Mouse (Mus musculus): Measurements from ENCODE around the gene Uxt. TPM values are rescaled to one million over a fixed set of nuclear protein-coding genes. Genes with fewer than 3 reads are reported as not detected.

Uxt gene
- polyA plus RNA-seq, 1 experiment from 2014 or later: 51.4 TPM

- H3K4me2 ChIP-seq (replicated peaks; ENCODE audit: low read depth, low read length): no peak overlapping the region
- no peaks in the 10 kb centered on the region for H3K27me3 ChIP-seq (ENCODE audit: control insufficient read depth, insufficient read depth, low read length)
- DNase-seq (ENCODE audit: low spot score): no peak
- no peak for ATAC-seq (ENCODE audit: low FRiP score)
- H3K4me3 ChIP-seq (ENCODE audit: low read depth, low read length): no peak overlapping the region
- H3K9me3 ChIP-seq (ENCODE audit: control insufficient read depth, low read length): no peaks in the 10 kb centered on the region
- no peak overlapping the region for H3K27ac ChIP-seq (ENCODE audit: low read depth, low read length)
- no peak overlapping the region for H3K9ac ChIP-seq (ENCODE audit: low read depth, low read length)
- no peaks in the 10 kb centered on the region for H3K36me3 ChIP-seq (ENCODE audit: control insufficient read depth, insufficient read depth, low read length)
- 71% methylated on average over 1 of the region's 1 CpGs for WGBS
- H3K4me1 ChIP-seq (replicated peaks; ENCODE audit: control insufficient read depth, insufficient read depth, low read length): no peaks in the 10 kb centered on the region
Observed at GRCm38 (mm10) chrX:20923506-20923905, 38.3 kb downstream of the Uxt start.

- WGBS: 39% methylated on average over 5 of the region's 5 CpGs
- peak; percentile 36; the same call in 1 of the 2 replicates for ATAC-seq (ENCODE audit: low FRiP score)
- Histone ChIP-seq H3K9ac (ENCODE audit: low read depth, low read length) (no peak overlapping the region), H3K9me3 (ENCODE audit: control insufficient read depth, low read length) (no peaks in the 10 kb centered on the region), H3K4me1 (replicated peaks; ENCODE audit: control insufficient read depth, insufficient read depth, low read length) (no peaks in the 10 kb centered on the region), H3K27me3 (ENCODE audit: control insufficient read depth, insufficient read depth, low read length) (no peaks in the 10 kb centered on the region), H3K4me2 (replicated peaks; ENCODE audit: low read depth, low read length) (peak overlapping the region; percentile 34), H3K27ac (ENCODE audit: low read depth, low read length) (no peak overlapping the region), H3K36me3 (ENCODE audit: control insufficient read depth, insufficient read depth, low read length) (no peaks in the 10 kb centered on the region), H3K4me3 (ENCODE audit: low read depth, low read length) (no peak overlapping the region)
- DNase-seq (ENCODE audit: low spot score): no peak
Observed at GRCm38 (mm10) chrX:20921366-20921765, 40.5 kb downstream of the Uxt start.

GRCm38 (mm10) chrX:20920844-20921364, 40.9 kb downstream of the Uxt start, which contains the start of gene Syn1:
Gene Syn1 (minus strand): TSS chrX:20921004.
- ATAC-seq (ENCODE audit: low FRiP score) (peak; percentile 96), DNase-seq (ENCODE audit: low spot score) (peak; percentile 85)
- Histone ChIP-seq H3K4me3 (ENCODE audit: low read depth, low read length) (peak within 1 kb of the TSS; percentile 44), H3K27me3 (ENCODE audit: control insufficient read depth, insufficient read depth, low read length) (no peaks in the 10 kb centered on the region), H3K27ac (ENCODE audit: low read depth, low read length) (no peak within 1 kb of the TSS), H3K9me3 (ENCODE audit: control insufficient read depth, low read length) (no peaks in the 10 kb centered on the region), H3K4me1 (replicated peaks; ENCODE audit: control insufficient read depth, insufficient read depth, low read length) (no peaks in the 10 kb centered on the region), H3K4me2 (replicated peaks; ENCODE audit: low read depth, low read length) (peak within 1 kb of the TSS; percentile 50), H3K9ac (ENCODE audit: low read depth, low read length) (0 out of 2 replicates have a peak within 1 kb of the TSS, but pooled peaks have one; percentile 45), H3K36me3 (ENCODE audit: control insufficient read depth, insufficient read depth, low read length) (no peaks in the 10 kb centered on the region)
- WGBS: 15% methylated on average over 15 of the region's 44 CpGs

GRCm38 (mm10) chrX:20920249-20920843, 41.5 kb downstream of the Uxt start:
- Histone ChIP-seq H3K9ac (ENCODE audit: low read depth, low read length) (0 out of 2 replicates have a peak overlapping the region, but pooled peaks have one; percentile 45), H3K4me3 (ENCODE audit: low read depth, low read length) (peak overlapping the region; percentile 44), H3K27ac (ENCODE audit: low read depth, low read length) (no peak overlapping the region), H3K9me3 (ENCODE audit: control insufficient read depth, low read length) (no peaks in the 10 kb centered on the region), H3K4me1 (replicated peaks; ENCODE audit: control insufficient read depth, insufficient read depth, low read length) (no peaks in the 10 kb centered on the region), H3K27me3 (ENCODE audit: control insufficient read depth, insufficient read depth, low read length) (no peaks in the 10 kb centered on the region), H3K4me2 (replicated peaks; ENCODE audit: low read depth, low read length) (peak overlapping the region; percentile 50), H3K36me3 (ENCODE audit: control insufficient read depth, insufficient read depth, low read length) (no peaks in the 10 kb centered on the region)
- ATAC-seq (ENCODE audit: low FRiP score) (peak; percentile 69), DNase-seq (ENCODE audit: low spot score) (no peak)
- WGBS: 19% methylated on average over 33 of the region's 49 CpGs

- Histone ChIP-seq H3K27ac (ENCODE audit: low read depth, low read length) (no peak overlapping the region), H3K9ac (ENCODE audit: low read depth, low read length) (no peak overlapping the region), H3K4me2 (replicated peaks; ENCODE audit: low read depth, low read length) (no peak overlapping the region), H3K36me3 (ENCODE audit: control insufficient read depth, insufficient read depth, low read length) (no peaks in the 10 kb centered on the region), H3K9me3 (ENCODE audit: control insufficient read depth, low read length) (no peaks in the 10 kb centered on the region), H3K4me3 (ENCODE audit: low read depth, low read length) (no peak overlapping the region), H3K27me3 (ENCODE audit: control insufficient read depth, insufficient read depth, low read length) (no peaks in the 10 kb centered on the region), H3K4me1 (replicated peaks; ENCODE audit: control insufficient read depth, insufficient read depth, low read length) (no peaks in the 10 kb centered on the region)
- DNase-seq (ENCODE audit: low spot score) (no peak), ATAC-seq (ENCODE audit: low FRiP score) (no peak)
Observed at GRCm38 (mm10) chrX:20915075-20915474, 46.7 kb downstream of the Uxt start.

- H3K27me3 ChIP-seq (ENCODE audit: control insufficient read depth, insufficient read depth, low read length): no peaks in the 10 kb centered on the region
- DNase-seq (ENCODE audit: low spot score): no peak
- no peak overlapping the region for H3K4me2 ChIP-seq (replicated peaks; ENCODE audit: low read depth, low read length)
- no peak for ATAC-seq (ENCODE audit: low FRiP score)
- no peak overlapping the region for H3K4me3 ChIP-seq (ENCODE audit: low read depth, low read length)
- no peak overlapping the region for H3K27ac ChIP-seq (ENCODE audit: low read depth, low read length)
- no peaks in the 10 kb centered on the region for H3K9me3 ChIP-seq (ENCODE audit: control insufficient read depth, low read length)
- H3K4me1 ChIP-seq (replicated peaks; ENCODE audit: control insufficient read depth, insufficient read depth, low read length): no peaks in the 10 kb centered on the region
- 87% methylated on average over 6 of the region's 6 CpGs for WGBS
- H3K36me3 ChIP-seq (ENCODE audit: control insufficient read depth, insufficient read depth, low read length): no peaks in the 10 kb centered on the region
- H3K9ac ChIP-seq (ENCODE audit: low read depth, low read length): no peak overlapping the region
Observed at GRCm38 (mm10) chrX:20913726-20914125, 48.1 kb downstream of the Uxt start.

GRCm38 (mm10) chrX:20910074-20910473, 51.7 kb downstream of the Uxt start:
- no peak overlapping the region for H3K9ac ChIP-seq (ENCODE audit: low read depth, low read length)
- DNase-seq (ENCODE audit: low spot score) (no peak), ATAC-seq (ENCODE audit: low FRiP score) (no peak)
- no peak overlapping the region for H3K4me2 ChIP-seq (replicated peaks; ENCODE audit: low read depth, low read length)
- no peaks in the 10 kb centered on the region for H3K36me3 ChIP-seq (ENCODE audit: control insufficient read depth, insufficient read depth, low read length)
- H3K4me3 ChIP-seq (ENCODE audit: low read depth, low read length): no peak overlapping the region
- H3K27me3 ChIP-seq (ENCODE audit: control insufficient read depth, insufficient read depth, low read length): no peaks in the 10 kb centered on the region
- WGBS: 43% methylated on average over 3 of the region's 3 CpGs
- H3K4me1 ChIP-seq (replicated peaks; ENCODE audit: control insufficient read depth, insufficient read depth, low read length): no peaks in the 10 kb centered on the region
- no peak overlapping the region for H3K27ac ChIP-seq (ENCODE audit: low read depth, low read length)
- no peaks in the 10 kb centered on the region for H3K9me3 ChIP-seq (ENCODE audit: control insufficient read depth, low read length)

Other genes starting within 250 kb of the Uxt start
- 106 and 118 TPM in 2 replicates for gene Araf, start 164.2 kb downstream of the Uxt start, polyA plus RNA-seq (2014; fragmentation: Nextera tagmentation; extraction: Ambion mirVana)
- 8.9 and 10.4 TPM in 2 replicates for gene Timp1, start 91.9 kb downstream of the Uxt start, polyA plus RNA-seq (2014; fragmentation: Nextera tagmentation; extraction: Ambion mirVana)
- 12.4 and 12.7 TPM in 2 replicates for gene Syn1, start 41.0 kb downstream of the Uxt start, polyA plus RNA-seq (2014; fragmentation: Nextera tagmentation; extraction: Ambion mirVana)
- 2.8 and 3.4 TPM in 2 replicates for gene Cfp, start 30.5 kb downstream of the Uxt start, polyA plus RNA-seq (2014; fragmentation: Nextera tagmentation; extraction: Ambion mirVana)
- 7.1 and 9.1 TPM in 2 replicates for gene Elk1, start 11.4 kb downstream of the Uxt start, polyA plus RNA-seq (2014; fragmentation: Nextera tagmentation; extraction: Ambion mirVana)
- 7.6 and 9.7 TPM in 2 replicates for gene Zfp182, start 100.3 kb upstream of the Uxt start, polyA plus RNA-seq (2014; fragmentation: Nextera tagmentation; extraction: Ambion mirVana)
- not detected in 2 replicates for gene Spaca5, start 106.4 kb upstream of the Uxt start, polyA plus RNA-seq (2014; fragmentation: Nextera tagmentation; extraction: Ambion mirVana)
- gene Zfp300, start 127.5 kb upstream of the Uxt start, polyA plus RNA-seq (2014; fragmentation: Nextera tagmentation; extraction: Ambion mirVana): 3.1 and 3.3 TPM in 2 replicates
- not detected in 2 replicates for gene Ssxa1, start 153.8 kb upstream of the Uxt start, polyA plus RNA-seq (2014; fragmentation: Nextera tagmentation; extraction: Ambion mirVana)
- gene Gm21876, start 213.6 kb upstream of the Uxt start, polyA plus RNA-seq (2014; fragmentation: Nextera tagmentation; extraction: Ambion mirVana): not detected in 2 replicates

All from hindbrain, embryonic 11.5 days (tissue).